Mouse (Mus musculus) heart, postnatal 10 days (tissue): ENCODE data around the gene Cfhr2. TPM values are rescaled to one million over a fixed set of nuclear protein-coding genes. Genes with fewer than 3 reads are reported as not detected.
"Not testable (repeated sequence)": the region's sequence is repeated elsewhere in the genome, so short reads cannot be mapped to it uniquely, and the experiment has no call there.

ENCODE experiments used
- DNase-seq, 2 experiments: peaks; one replicate each; pipeline ENCODE4 v3.0.0; 2021
- intact Hi-C: fragments of 180-260 bp; cut with DNase I; formaldehyde crosslinking; loops from one replicate; pipeline ENCODE4 v1.15.1; 2025
- total RNA-seq, 2 experiments: library from RNA; stranded (reverse); gene quantifications; 2 replicates each; pipeline ENCODE4 v1.2.3; 2021

Cfhr2 gene
- total RNA-seq, result under 1 TPM; 0.50 to 0.74 TPM

GRCm38 (mm10) chr1:139858548-139858947 is at the start of gene Cfhr2:
Gene Cfhr2 (minus strand): TSS chr1:139858702.
- intact Hi-C loops, result no loop called here

GRCm38 (mm10) chr1:139863751-139864150 is 5.2 kb upstream of the Cfhr2 start:
- DNase-seq, result no peak
- intact Hi-C loops, result no loop called here

More at GRCm38 (mm10) chr1:139858548-139858947, at the start of gene Cfhr2:
- DNase-seq, result no peak

GRCm38 (mm10) chr1:139860176-139860575 is 1.7 kb upstream of the Cfhr2 start:
- no peak for DNase-seq
- intact Hi-C loops, result no loop called here

- intact Hi-C loops, result no loop called here
- DNase-seq, result no peak
Observed at GRCm38 (mm10) chr1:139839699-139840098, 18.8 kb downstream of the Cfhr2 start.

- no peak for DNase-seq
- intact Hi-C loops, result no loop called here
Observed at GRCm38 (mm10) chr1:139839290-139839689, 19.2 kb downstream of the Cfhr2 start.

- no peak for DNase-seq
- intact Hi-C loops, result no loop called here
Observed at GRCm38 (mm10) chr1:139808594-139808993, 49.9 kb downstream of the Cfhr2 start.

GRCm38 (mm10) chr1:139781143-139781542 is 77.4 kb downstream of the Cfhr2 start, which contains the start of gene Gm4788:
Gene Gm4788 (minus strand): TSS chr1:139781243.
- intact Hi-C loops, result no loop called here
- DNase-seq, result no peak

- intact Hi-C loops, DNase-seq: not testable (repeated sequence)
Observed at GRCm38 (mm10) chr1:139769913-139770312, 88.6 kb downstream of the Cfhr2 start.

Other genes starting within 250 kb of the Cfhr2 start
- not detected for gene Gm4788, start 77.5 kb downstream of the Cfhr2 start, total RNA-seq